Mouse (Mus musculus): Measurements from ENCODE around the gene Osgepl1.
"Not testable (repeated sequence)": the region's sequence is repeated elsewhere in the genome, so short reads cannot be mapped to it uniquely, and the experiment has no call there.

Gene Osgepl1

GRCm38 (mm10) chr1:53337403-53337802, 24.0 kb downstream of the Osgepl1 start:
- H3K27me3 ChIP-seq (ENCODE audit: control insufficient read depth, insufficient read depth, low read length, poor library complexity, severe bottlenecking); H3K36me3 ChIP-seq (ENCODE audit: control insufficient read depth, insufficient read depth, low read length, poor library complexity, severe bottlenecking); DNase-seq (ENCODE audit: low read depth, low spot score): not testable (repeated sequence)

- Histone ChIP-seq H3K27me3 (ENCODE audit: control insufficient read depth, insufficient read depth, low read length, poor library complexity, severe bottlenecking) (no peaks in the 10 kb centered on the region), H3K36me3 (ENCODE audit: control insufficient read depth, insufficient read depth, low read length, poor library complexity, severe bottlenecking) (peaks cover 3% of the 10 kb centered on the region; the same call in 1 of the 2 replicates)
- no peak for DNase-seq (ENCODE audit: low read depth, low spot score)
Observed at GRCm38 (mm10) chr1:53341071-53341470, 27.6 kb downstream of the Osgepl1 start.

GRCm38 (mm10) chr1:53352327-53353261, 39.2 kb downstream of the Osgepl1 start, which contains the start of the genes Asdurf, Gm28551 and Asnsd1:
TSS of gene Asdurf (minus strand) at chr1:53352619.
TSS of gene Gm28551 (minus strand) at chr1:53352667.
TSS of gene Asnsd1 (minus strand) at chr1:53352752.
- Histone ChIP-seq H3K27me3 (ENCODE audit: control insufficient read depth, insufficient read depth, low read length, poor library complexity, severe bottlenecking) (no peaks in the 10 kb centered on the region), H3K36me3 (ENCODE audit: control insufficient read depth, insufficient read depth, low read length, poor library complexity, severe bottlenecking) (peaks cover 2% of the 10 kb centered on the region; the same call in 1 of the 2 replicates)
- peak; percentile 98 for DNase-seq (ENCODE audit: low read depth, low spot score)

GRCm38 (mm10) chr1:53358988-53359387, 45.6 kb downstream of the Osgepl1 start:
- H3K27me3 ChIP-seq (ENCODE audit: control insufficient read depth, insufficient read depth, low read length, poor library complexity, severe bottlenecking), result no peaks in the 10 kb centered on the region
- no peaks in the 10 kb centered on the region for H3K36me3 ChIP-seq (ENCODE audit: control insufficient read depth, insufficient read depth, low read length, poor library complexity, severe bottlenecking)
- no peak for DNase-seq (ENCODE audit: low read depth, low spot score)

Data from splenic B cell, adult 2 months (primary cell).